Mouse (Mus musculus) G1E (cell line): ENCODE data around the gene Spag17.

Experiments used
- CTCF ChIP-seq: IDR thresholded peaks from 2 replicates; pipeline ENCODE4 v1.5.1; 2012; ENCODE audit warnings: low read depth, low read length, inconsistent platforms, mixed read lengths
- GATA1 ChIP-seq: IDR thresholded peaks from 2 replicates; pipeline ENCODE4 v1.6.1; 2012; ENCODE audit warnings: borderline replicate concordance, low read length, inconsistent platforms, mixed read lengths
- GATA2 ChIP-seq: IDR thresholded peaks from 2 replicates; pipeline ENCODE4 v1.6.1; 2012; ENCODE audit warnings: low read depth, low read length, inconsistent platforms, borderline replicate concordance
- POLR2AphosphoS5 ChIP-seq: IDR thresholded peaks from 2 replicates; pipeline ENCODE4 v1.6.1; 2012; ENCODE audit warnings: low read depth, low read length, inconsistent platforms; ENCODE audit not compliant: insufficient replicate concordance
- TAL1 ChIP-seq: conservative IDR thresholded peaks from 2 replicates; pipeline ENCODE4 v1.6.1; 2012; ENCODE audit warnings: low read depth, low read length, inconsistent platforms, mixed read lengths

DNA sequence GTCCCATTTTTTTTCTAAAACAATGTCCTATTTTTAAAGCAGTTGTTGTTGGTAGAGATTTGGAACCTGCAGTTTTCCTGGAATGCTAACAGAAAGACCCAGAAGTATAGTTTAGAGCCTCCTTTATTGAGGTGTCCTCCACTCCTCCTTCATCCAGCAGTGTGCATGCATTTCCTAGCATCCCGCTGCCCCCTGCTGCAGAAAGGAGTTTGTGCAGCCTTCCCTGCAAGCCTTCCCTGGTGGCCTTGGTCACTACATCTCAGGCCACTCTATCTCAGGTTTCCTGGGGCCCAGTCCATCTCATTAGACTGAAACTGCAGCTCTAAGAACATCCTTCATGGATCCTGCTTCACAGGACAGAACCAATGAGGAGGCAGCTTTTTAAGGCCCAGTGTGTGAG lies 51.0 kb downstream of the Spag17 start:
- no peak for TF ChIP-seq CTCF
- no peak for TF ChIP-seq GATA2
- no peak for TF ChIP-seq POLR2AphosphoS5
- no peak for TF ChIP-seq GATA1
- TF ChIP-seq TAL1, result no peak
